Mouse (Mus musculus) forebrain, embryonic 15.5 days (tissue): ENCODE measurements around the gene Rpl38. TPM values are rescaled to one million over a fixed set of nuclear protein-coding genes. Genes with fewer than 3 reads are reported as not detected.
A peak's percentile ranks its signal among the peaks of the same experiment; 100 is the strongest.

Experiments used
- ATAC-seq: fragments of 200-750 bp; cut with Nextera tagmentation; replicated peaks from 2 replicates; pipeline ENCODE4 v1.8.0; 2017; ENCODE audit warnings: mild to moderate bottlenecking, moderate TSS enrichment, moderate library complexity
- H3K27ac ChIP-seq: fragments of 300-500 bp; sonication (generic); replicated peaks from 2 replicates; pipeline ENCODE4 v1.5.1; 2015; ENCODE audit warnings: mild to moderate bottlenecking, inconsistent platforms
- H3K27me3 ChIP-seq: fragments of 300-500 bp; sonication (generic); 2 replicates; pipeline ENCODE4 v1.6.1; 2015; ENCODE audit warnings: inconsistent platforms
- H3K36me3 ChIP-seq: fragments of 300-500 bp; sonication (generic); 2 replicates; pipeline ENCODE4 v1.6.1; 2015; ENCODE audit warnings: mild to moderate bottlenecking, inconsistent platforms
- H3K4me1 ChIP-seq: fragments of 300-500 bp; sonication (generic); 2 replicates; pipeline ENCODE4 v1.6.1; 2015; ENCODE audit warnings: inconsistent platforms
- H3K4me2 ChIP-seq: fragments of 300-500 bp; sonication (generic); replicated peaks from 2 replicates; pipeline ENCODE4 v1.6.1; 2015; ENCODE audit warnings: mild to moderate bottlenecking, inconsistent platforms
- H3K4me3 ChIP-seq: fragments of 300-500 bp; sonication (generic); 2 replicates; pipeline ENCODE4 v1.5.1; 2015; ENCODE audit warnings: mild to moderate bottlenecking, inconsistent platforms
- H3K9ac ChIP-seq: fragments of 300-500 bp; sonication (generic); replicated peaks from 2 replicates; pipeline ENCODE4 v1.6.1; 2015; ENCODE audit warnings: mild to moderate bottlenecking, inconsistent platforms
- H3K9me3 ChIP-seq: fragments of 300-500 bp; sonication (generic); 2 replicates; pipeline ENCODE4 v1.6.1; 2016; ENCODE audit warnings: inconsistent platforms
- WGBS: fragments of 180-500 bp; shearing (Covaris S2); methylation state at CpG from one replicate; pipeline ENCODE4 v1.1.7; 2015; ENCODE audit warnings: mixed read lengths; 5-methylcytosine and 5-hydroxymethylcytosine counted together
- polyA plus RNA-seq: library from polyadenylated mRNA; unstranded; fragments of >200 nt; fragmentation: Nextera tagmentation; extraction: Ambion mirVana; gene quantifications from 2 replicates; pipeline ENCODE4 v1.2.1, GENCODE M21; 2015

Gene Rpl38
- polyA plus RNA-seq, 1 experiment from 2014 or later = 787 TPM

DNA sequence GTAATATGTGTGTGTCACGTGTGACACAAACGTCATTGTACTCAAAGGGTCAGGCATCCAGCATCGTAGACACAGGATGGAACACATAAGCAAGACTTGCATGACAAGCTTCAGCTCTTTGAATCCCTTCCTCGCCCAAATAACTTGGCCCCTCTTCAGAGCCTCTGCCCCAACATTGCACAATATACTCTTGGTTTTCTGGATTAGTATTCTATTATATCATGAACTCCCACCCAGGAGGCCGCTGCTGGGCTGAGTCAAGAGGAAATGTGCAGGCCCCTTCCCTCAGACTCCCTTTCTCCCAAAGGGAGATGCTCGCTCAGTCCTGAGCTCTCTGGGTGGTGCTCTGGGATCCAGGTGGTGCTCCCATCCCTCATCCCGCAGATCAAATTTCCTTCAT is 30.2 kb downstream of the Rpl38 start:
- no peaks in the 10 kb centered on the region for H3K9me3 ChIP-seq
- WGBS = 95% methylated on average over 7 of the region's 7 CpGs
- H3K4me3 ChIP-seq = no peak overlapping the region
- peaks cover 2% of the 10 kb centered on the region; the same call in 1 of the 2 replicates for H3K36me3 ChIP-seq
- ATAC-seq = no peak
- peaks cover 14% of the 10 kb centered on the region for H3K4me1 ChIP-seq
- no peak overlapping the region for H3K9ac ChIP-seq
- H3K27me3 ChIP-seq = no peaks in the 10 kb centered on the region
- no peak overlapping the region for H3K4me2 ChIP-seq
- no peak overlapping the region for H3K27ac ChIP-seq

DNA sequence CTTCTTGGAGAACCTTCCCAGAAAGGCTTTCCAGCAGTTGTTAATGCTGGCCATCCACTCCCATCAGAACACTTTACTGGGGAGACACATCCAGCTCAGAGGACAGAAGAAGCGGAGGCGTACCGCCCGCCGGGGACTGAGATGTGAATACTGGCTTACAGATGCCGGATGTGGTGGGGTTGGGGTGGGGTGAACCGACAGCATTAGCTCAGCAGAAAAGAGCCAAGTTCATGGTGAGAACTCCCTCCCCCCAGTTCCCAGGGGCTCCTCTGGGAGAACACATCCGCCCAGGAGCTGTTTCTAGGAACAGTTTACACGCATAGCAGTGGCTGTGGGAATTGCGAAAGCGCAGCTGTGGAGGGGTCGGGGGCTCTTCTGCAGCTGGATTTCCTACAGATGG is 31.2 kb downstream of the Rpl38 start:
- peaks cover 2% of the 10 kb centered on the region; the same call in 1 of the 2 replicates for H3K36me3 ChIP-seq
- H3K9ac ChIP-seq = no peak overlapping the region
- no peaks in the 10 kb centered on the region for H3K9me3 ChIP-seq
- H3K4me2 ChIP-seq = no peak overlapping the region
- H3K4me3 ChIP-seq = no peak overlapping the region
- peaks cover 24% of the 10 kb centered on the region for H3K4me1 ChIP-seq
- 85% methylated on average over 12 of the region's 12 CpGs for WGBS
- no peaks in the 10 kb centered on the region for H3K27me3 ChIP-seq
- H3K27ac ChIP-seq = no peak overlapping the region
- ATAC-seq = no peak

DNA sequence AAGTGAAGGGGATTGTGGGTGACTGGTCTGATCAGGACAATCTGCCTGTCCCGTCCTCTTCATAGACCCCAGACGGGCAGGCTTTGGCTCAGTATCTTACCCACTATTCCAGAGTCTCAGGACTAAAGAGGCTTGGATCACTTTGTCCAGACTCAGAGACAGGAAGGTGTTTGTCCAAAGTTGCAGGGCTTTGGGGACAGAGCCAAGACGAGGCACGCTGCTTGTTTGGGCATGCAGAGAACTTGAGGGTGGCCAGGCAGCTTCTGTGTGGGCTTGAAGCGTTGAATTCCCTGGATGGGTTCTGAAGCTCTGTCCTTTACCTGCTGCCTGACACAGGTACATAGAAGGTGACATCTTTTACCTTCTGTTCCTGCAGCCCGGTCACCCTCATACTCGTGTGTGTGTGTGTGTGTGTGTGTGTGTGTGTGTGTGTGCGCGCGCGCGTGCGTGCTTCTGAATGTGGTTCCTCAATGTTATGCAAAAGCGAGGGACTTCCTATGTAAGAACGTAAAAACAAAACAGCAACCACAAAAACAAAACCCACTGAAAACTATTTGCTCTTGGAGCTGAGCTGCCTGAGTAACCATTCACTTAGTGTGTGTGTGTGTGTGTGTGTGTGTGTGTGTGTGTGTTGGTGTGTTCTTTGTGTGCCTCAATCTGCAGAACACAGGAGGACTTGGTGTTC is 34.1 kb downstream of the Rpl38 start:
- H3K36me3 ChIP-seq = no peaks in the 10 kb centered on the region
- no peak overlapping the region for H3K4me2 ChIP-seq
- H3K4me3 ChIP-seq = no peak overlapping the region
- H3K9ac ChIP-seq = no peak overlapping the region
- ATAC-seq = no peak
- WGBS = 69% methylated on average over 15 of the region's 15 CpGs
- no peak overlapping the region for H3K27ac ChIP-seq
- no peaks in the 10 kb centered on the region for H3K9me3 ChIP-seq
- H3K27me3 ChIP-seq = no peaks in the 10 kb centered on the region
- H3K4me1 ChIP-seq = peaks cover 29% of the 10 kb centered on the region

DNA sequence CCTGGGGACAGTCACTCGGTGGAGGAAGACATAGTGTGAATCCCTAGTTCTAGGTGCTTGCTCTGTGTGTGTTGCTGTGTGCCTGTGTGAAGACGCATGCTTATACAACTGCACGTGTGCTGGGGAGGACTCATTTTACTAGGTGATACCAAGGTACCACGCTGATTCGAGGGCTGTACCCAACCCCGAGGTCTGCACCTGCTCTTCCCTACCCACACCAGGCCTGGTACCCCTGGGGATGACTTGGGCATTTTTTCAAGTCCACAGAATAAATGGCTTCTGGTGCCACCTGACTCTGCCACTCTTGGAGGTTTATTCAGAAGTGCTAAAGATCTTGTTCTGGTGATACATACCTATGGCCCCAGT is 34.7 kb downstream of the Rpl38 start:
- Histone ChIP-seq H3K9me3 (no peaks in the 10 kb centered on the region), H3K9ac (no peak overlapping the region), H3K27me3 (no peaks in the 10 kb centered on the region), H3K4me2 (no peak overlapping the region), H3K4me1 (peaks cover 29% of the 10 kb centered on the region), H3K27ac (no peak overlapping the region), H3K36me3 (no peaks in the 10 kb centered on the region), H3K4me3 (no peak overlapping the region)
- no peak for ATAC-seq
- 81% methylated on average over 6 of the region's 6 CpGs for WGBS

DNA sequence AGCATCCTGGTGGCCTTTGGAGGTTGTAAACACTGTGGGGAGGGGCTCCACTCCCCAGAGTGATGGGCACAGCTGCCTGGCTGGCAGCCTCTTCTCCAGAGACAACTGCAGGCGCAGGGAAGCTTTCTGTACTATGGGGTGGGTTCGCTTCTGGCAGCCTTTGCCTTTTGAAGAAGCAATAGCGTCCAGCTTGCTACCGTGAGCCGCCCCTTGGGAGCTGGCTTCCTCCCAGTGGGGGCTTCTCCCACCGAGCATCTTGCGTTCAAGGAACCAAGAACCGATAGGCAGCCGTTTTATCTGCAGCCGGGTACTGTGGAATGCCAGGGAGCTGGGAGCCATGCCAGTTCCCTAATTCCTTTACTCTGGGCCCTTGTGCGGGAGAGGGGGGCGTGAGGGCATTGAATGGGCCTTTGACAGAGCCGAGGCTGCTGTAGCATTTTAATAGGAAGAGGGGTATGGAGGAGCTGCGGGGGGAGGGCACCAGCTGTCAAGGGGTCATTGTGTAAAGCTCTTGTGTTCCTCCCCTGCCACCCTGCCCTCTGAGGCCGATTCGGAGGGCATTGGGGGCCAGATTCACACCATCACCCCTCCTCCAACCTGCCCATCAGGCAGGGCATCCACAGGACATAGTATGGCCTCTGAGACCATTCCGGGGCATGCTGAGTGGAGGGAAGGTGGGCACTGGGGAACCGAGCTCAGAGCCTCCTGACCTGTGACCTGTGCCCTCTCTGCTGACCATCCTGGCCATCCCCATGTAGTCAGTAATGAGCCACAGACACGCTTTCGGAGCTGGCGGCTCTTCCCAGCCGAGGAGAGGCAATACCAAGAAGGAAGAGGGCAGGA is 36.0 kb downstream of the Rpl38 start:
- no peak overlapping the region for H3K9ac ChIP-seq

DNA sequence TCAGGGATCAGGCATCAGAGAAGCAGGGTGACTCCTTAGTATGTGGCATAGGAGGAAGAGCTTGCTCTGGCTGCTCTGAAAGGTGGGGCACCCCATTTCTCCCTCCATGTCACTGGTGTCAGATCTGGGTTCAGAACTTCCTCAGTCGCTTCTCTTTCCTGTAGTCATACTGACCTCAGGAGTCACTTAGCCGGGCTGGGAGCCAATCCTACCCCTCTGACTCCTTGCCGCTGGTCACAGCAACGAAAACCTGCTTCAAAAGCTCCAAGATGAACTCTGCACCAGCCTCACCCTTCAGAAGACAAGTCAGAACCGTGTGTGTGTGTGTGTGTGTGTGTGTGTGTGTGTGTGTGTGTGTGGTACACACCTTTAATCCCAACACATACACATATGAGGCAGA is 38.0 kb downstream of the Rpl38 start:
- Histone ChIP-seq H3K9ac (no peak overlapping the region), H3K36me3 (peaks cover 3% of the 10 kb centered on the region; the same call in 1 of the 2 replicates), H3K4me2 (no peak overlapping the region), H3K9me3 (no peaks in the 10 kb centered on the region), H3K27ac (no peak overlapping the region), H3K4me3 (no peak overlapping the region), H3K4me1 (peaks cover 29% of the 10 kb centered on the region), H3K27me3 (no peaks in the 10 kb centered on the region)
- ATAC-seq = no peak
- 89% methylated on average over 5 of the region's 5 CpGs for WGBS

More for the DNA sequence above, 36.0 kb downstream of the Rpl38 start:
- Histone ChIP-seq H3K4me3 (no peak overlapping the region), H3K4me1 (peaks cover 29% of the 10 kb centered on the region), H3K27ac (peak overlapping the region; percentile 70), H3K36me3 (peaks cover 3% of the 10 kb centered on the region; the same call in 1 of the 2 replicates), H3K27me3 (no peaks in the 10 kb centered on the region), H3K4me2 (peak overlapping the region; percentile 24), H3K9me3 (no peaks in the 10 kb centered on the region)
- 22% methylated on average over 22 of the region's 22 CpGs for WGBS
- ATAC-seq = peak; percentile 86

DNA sequence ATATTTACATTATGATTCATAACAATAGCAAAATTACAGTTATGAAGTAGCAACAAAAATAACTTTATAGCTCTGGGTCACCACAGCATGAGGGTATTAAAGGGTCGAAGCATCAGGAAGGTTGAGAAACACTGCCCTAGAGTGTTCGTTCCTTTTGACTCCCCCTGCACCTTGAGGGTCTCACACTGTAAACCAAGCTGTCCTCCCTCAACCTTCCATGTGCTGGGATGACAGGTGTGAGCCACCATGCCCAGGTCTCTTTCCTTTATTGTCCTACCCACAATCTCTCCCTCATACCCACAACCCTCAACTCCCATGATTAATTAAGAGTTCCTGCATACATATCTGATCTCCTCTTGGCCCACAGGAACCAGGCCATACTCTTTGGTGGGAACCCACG is 43.1 kb downstream of the Rpl38 start:
- Histone ChIP-seq H3K9me3 (no peaks in the 10 kb centered on the region), H3K36me3 (peaks cover 3% of the 10 kb centered on the region; the same call in 1 of the 2 replicates), H3K4me2 (no peak overlapping the region), H3K27me3 (no peaks in the 10 kb centered on the region), H3K4me1 (no peaks in the 10 kb centered on the region), H3K27ac (no peak overlapping the region), H3K9ac (no peak overlapping the region), H3K4me3 (no peak overlapping the region)
- no peak for ATAC-seq
- WGBS = 96% methylated on average over 3 of the region's 3 CpGs

DNA sequence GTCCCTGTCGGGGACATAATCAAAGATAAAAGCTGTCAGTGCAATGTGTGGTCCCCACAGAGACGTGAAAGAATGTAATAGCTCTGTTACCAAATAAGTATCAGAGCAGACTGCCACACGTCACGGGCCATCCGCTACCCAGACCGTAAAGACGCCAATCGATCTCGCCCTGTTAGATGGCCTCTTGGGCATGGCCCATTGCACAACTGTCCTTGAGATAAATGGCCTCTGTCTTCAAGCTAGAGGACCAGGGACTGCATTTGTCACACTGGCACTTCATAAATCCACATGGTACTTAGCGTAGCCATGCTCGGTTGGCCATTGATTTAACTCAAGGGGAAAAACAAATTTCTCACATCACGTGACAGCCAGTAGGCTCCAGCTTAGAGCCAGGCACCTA is 43.5 kb downstream of the Rpl38 start:
- 91% methylated on average over 12 of the region's 12 CpGs for WGBS
- no peak overlapping the region for H3K27ac ChIP-seq
- no peak overlapping the region for H3K4me2 ChIP-seq
- no peak for ATAC-seq
- no peaks in the 10 kb centered on the region for H3K9me3 ChIP-seq
- H3K27me3 ChIP-seq = no peaks in the 10 kb centered on the region
- H3K9ac ChIP-seq = no peak overlapping the region
- H3K4me3 ChIP-seq = no peak overlapping the region
- H3K4me1 ChIP-seq = no peaks in the 10 kb centered on the region
- peaks cover 3% of the 10 kb centered on the region; the same call in 1 of the 2 replicates for H3K36me3 ChIP-seq

DNA sequence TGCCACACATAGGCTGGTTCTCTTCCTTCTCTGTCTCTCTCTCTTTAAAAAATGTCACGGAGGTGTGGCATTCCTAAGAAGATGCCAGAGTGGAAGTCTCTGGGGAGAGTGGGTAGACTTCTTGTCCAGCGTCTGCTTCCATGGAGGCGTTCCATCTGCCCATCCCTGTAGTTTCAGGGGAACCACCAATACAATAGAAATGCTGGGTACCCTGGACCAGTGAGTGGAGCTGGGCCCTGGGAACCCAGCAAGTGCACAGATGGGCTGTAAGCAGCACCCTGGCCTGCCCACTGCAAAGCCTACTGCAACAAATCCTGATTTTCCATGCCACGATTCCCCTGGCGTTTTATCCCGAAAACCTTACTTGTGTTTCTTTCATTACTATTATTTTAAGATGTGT is 46.2 kb downstream of the Rpl38 start:
- no peaks in the 10 kb centered on the region for H3K9me3 ChIP-seq
- no peak for ATAC-seq
- H3K9ac ChIP-seq = no peak overlapping the region
- no peaks in the 10 kb centered on the region for H3K4me1 ChIP-seq
- no peaks in the 10 kb centered on the region for H3K27me3 ChIP-seq
- H3K27ac ChIP-seq = no peak overlapping the region
- no peak overlapping the region for H3K4me2 ChIP-seq
- WGBS = 90% methylated on average over 6 of the region's 6 CpGs
- no peak overlapping the region for H3K4me3 ChIP-seq
- H3K36me3 ChIP-seq = no peaks in the 10 kb centered on the region

DNA sequence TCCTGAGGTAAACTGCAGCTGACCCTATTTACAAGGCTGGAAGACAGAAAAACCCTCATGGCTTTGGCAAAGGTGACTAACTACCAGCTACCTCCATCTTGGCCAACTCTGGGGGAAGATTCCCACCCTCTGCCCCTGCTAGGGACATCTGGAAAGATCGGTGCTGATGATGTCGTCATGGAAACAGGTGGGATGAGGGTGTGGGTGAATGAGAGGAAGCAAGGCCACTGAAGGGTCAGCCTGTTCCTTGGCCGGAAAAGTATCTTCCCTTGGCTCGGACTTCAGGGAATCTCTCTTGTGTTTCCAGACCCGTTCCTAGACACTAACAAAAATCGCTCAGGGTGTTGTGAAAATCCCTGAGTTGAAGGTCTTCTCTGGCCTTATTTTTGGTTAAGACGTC is 47.2 kb downstream of the Rpl38 start:
- Histone ChIP-seq H3K27me3 (no peaks in the 10 kb centered on the region), H3K27ac (no peak overlapping the region), H3K9ac (no peak overlapping the region), H3K36me3 (no peaks in the 10 kb centered on the region), H3K9me3 (no peaks in the 10 kb centered on the region), H3K4me1 (no peaks in the 10 kb centered on the region), H3K4me3 (no peak overlapping the region), H3K4me2 (no peak overlapping the region)
- ATAC-seq = no peak
- 75% methylated on average over 7 of the region's 7 CpGs for WGBS

DNA sequence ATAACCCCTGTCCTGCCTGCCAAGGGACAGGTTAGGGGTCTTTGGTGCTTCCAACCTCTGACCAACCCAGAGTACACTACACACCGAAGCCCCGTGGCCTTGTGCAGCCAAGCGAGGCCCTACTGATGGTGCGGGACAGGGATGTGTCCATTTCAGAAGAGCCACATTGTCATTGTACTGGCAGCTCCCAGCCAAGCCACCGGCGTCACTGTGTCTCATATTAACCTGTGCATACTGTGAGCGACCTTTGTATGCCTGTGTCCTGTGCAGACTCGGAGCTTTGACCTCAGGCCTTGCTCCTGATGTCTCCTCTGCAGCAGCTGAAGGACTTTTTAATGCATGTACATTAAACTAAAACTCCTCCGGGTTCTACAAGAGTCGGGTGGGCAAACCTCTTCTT is 52.2 kb downstream of the Rpl38 start:
- WGBS = 95% methylated on average over 10 of the region's 10 CpGs
- Histone ChIP-seq H3K4me2 (no peak overlapping the region), H3K4me1 (peaks cover 6% of the 10 kb centered on the region; the same call in 1 of the 2 replicates), H3K9me3 (no peaks in the 10 kb centered on the region), H3K27me3 (no peaks in the 10 kb centered on the region), H3K27ac (no peak overlapping the region), H3K4me3 (no peak overlapping the region), H3K36me3 (no peaks in the 10 kb centered on the region), H3K9ac (no peak overlapping the region)
- ATAC-seq = no peak
